Comparison of ENCODE assay signal across 9 mouse cellular contexts in genomic region chr8:89044511-89045217, GRCm38 (mm10). TPM values are rescaled to one million over a fixed set of nuclear protein-coding genes. Genes with fewer than 3 reads are reported as not detected.
DNase-seq lines count a peak whose midpoint lies in the region; ATAC-seq and TF ChIP-seq lines count a peak whose summit lies in the region.
"Had no signal": no experiment of that assay in that cellular context is flagged by ENCODE, and none has a peak within 500 bp of the region (broad histone marks: within the 10 kb centered on the region; RNA-seq: fewer than 3 reads in every experiment).

No protein-coding gene starts in this region.

- no peaks in the 10 kb centered on the region for H3K9me3 ChIP-seq in forebrain, embryonic 16.5 days (ENCODE audit: control insufficient read depth, low read length)
- H3K9me3 ChIP-seq in limb, embryonic 10.5 days (replicated peaks), result no peaks in the 10 kb centered on the region
- no peaks in the 10 kb centered on the region for H3K9me3 ChIP-seq in neural tube, embryonic 15.5 days (replicated peaks)

- peak overlapping the region; percentile 91 for H3K4me2 ChIP-seq in forebrain, embryonic 16.5 days (ENCODE audit: low read length)
- peak overlapping the region; percentile 90 for H3K4me2 ChIP-seq in neural tube, embryonic 15.5 days

- H3K36me3 ChIP-seq in forebrain, embryonic 16.5 days (ENCODE audit: control insufficient read depth, insufficient read depth), result no peaks in the 10 kb centered on the region
- H3K36me3 ChIP-seq in limb, embryonic 10.5 days, result no peaks in the 10 kb centered on the region
- H3K36me3 ChIP-seq in neural tube, embryonic 15.5 days, result no peaks in the 10 kb centered on the region

- 0 out of 2 replicates have a peak, but pooled peaks cover 11% of the 10 kb centered on the region for H3K27me3 ChIP-seq in forebrain, embryonic 16.5 days (replicated peaks; ENCODE audit: control insufficient read depth, insufficient read depth, low read length)
- peaks cover 61% of the 10 kb centered on the region for H3K27me3 ChIP-seq in limb, embryonic 10.5 days (ENCODE audit: low read depth, poor library complexity, severe bottlenecking)
- peaks cover 24% of the 10 kb centered on the region for H3K27me3 ChIP-seq in neural tube, embryonic 15.5 days (replicated peaks)

- peak overlapping the region; percentile 64 for H3K4me3 ChIP-seq in layer of hippocampus, adult 2 months
- peak overlapping the region; percentile 67 for H3K4me3 ChIP-seq in forebrain, embryonic 16.5 days (replicated peaks; ENCODE audit: low read length)
- H3K4me3 ChIP-seq in limb, embryonic 10.5 days, result peak overlapping the region; percentile 89
- H3K4me3 ChIP-seq in neural tube, embryonic 15.5 days (replicated peaks), result peak overlapping the region; percentile 54

- under 1% methylated on average over 31 of the region's 31 CpGs for WGBS in forebrain, embryonic 16.5 days
- WGBS in limb, embryonic 10.5 days, result under 1% methylated on average over 31 of the region's 31 CpGs
- under 1% methylated on average over 31 of the region's 31 CpGs for WGBS in neural tube, embryonic 15.5 days

- peaks cover 63% of the 10 kb centered on the region for H3K4me1 ChIP-seq in forebrain, embryonic 16.5 days (replicated peaks; ENCODE audit: control insufficient read depth, insufficient read depth, low read length)
- peaks cover 60% of the 10 kb centered on the region for H3K4me1 ChIP-seq in limb, embryonic 10.5 days
- peaks cover 58% of the 10 kb centered on the region for H3K4me1 ChIP-seq in neural tube, embryonic 15.5 days

- H3K27ac ChIP-seq in layer of hippocampus, adult 2 months, result peak overlapping the region; percentile 93
- H3K27ac ChIP-seq in forebrain, embryonic 16.5 days (ENCODE audit: low read length), result peak overlapping the region; percentile 93
- peak overlapping the region; percentile 98 for H3K27ac ChIP-seq in limb, embryonic 10.5 days
- H3K27ac ChIP-seq in neural tube, embryonic 15.5 days (replicated peaks), result peak overlapping the region; percentile 90

- peak overlapping the region; percentile 83 for H3K9ac ChIP-seq in forebrain, embryonic 16.5 days (replicated peaks; ENCODE audit: low read depth, low read length)
- H3K9ac ChIP-seq in neural tube, embryonic 15.5 days (replicated peaks), result peak overlapping the region; percentile 61

- no peak for TF ChIP-seq CTCF in layer of hippocampus, adult 2 months (conservative IDR thresholded peaks at IDR 0.05)

- intact Hi-C loops in left cerebral cortex, postnatal 10 days (cut with DNase I), result loop anchor here (5.0 to 10.0 kb wide), 3 partner anchors 263 to 743 kb away; no protein-coding TSS in a partner anchor

- DNase-seq in layer of hippocampus, adult 2 months (ENCODE audit: low spot score in 2 of 2), result no peak
- no peak for DNase-seq in layer of hippocampus, adult 9-11 months
- DNase-seq in limb, embryonic 10.5 days (ENCODE audit: low spot score), result peak; percentile 66
- no peak for DNase-seq in left cerebral cortex, postnatal 10 days (ENCODE audit: extremely low spot score in 1 of 2, low spot score in 2 of 2)
- DNase-seq in cerebellum, postnatal 36 days, result no peak
- DNase-seq in spleen, adult 12 weeks (ENCODE audit: low spot score), result no peak

- ATAC-seq in forebrain, embryonic 16.5 days, result no peak
- no peak for ATAC-seq in neural tube, embryonic 15.5 days (ENCODE audit: low FRiP score)

RNA-seq across cellular contexts. Expression of gene Sall1, which starts 0.7 kb away (rescaled TPM):
- 10 to 100 TPM; 12.9 to 13.7 TPM for total RNA-seq in layer of hippocampus, adult 2 months (2021)
- polyA plus RNA-seq in forebrain, embryonic 16.5 days (2015; fragmentation: Nextera tagmentation; extraction: Ambion mirVana), result 12.5 and 14.6 TPM in 2 replicates
- 12.8 and 18.3 TPM in 2 replicates for polyA plus RNA-seq in limb, embryonic 10.5 days (2016; fragmentation: Nextera tagmentation; extraction: Ambion mirVana)
- 11.6 and 11.7 TPM in 2 replicates for polyA plus RNA-seq in neural tube, embryonic 15.5 days (2015; fragmentation: Nextera tagmentation; extraction: Ambion mirVana)
- 10 to 100 TPM; 14.1 to 15.0 TPM for total RNA-seq in left cerebral cortex, postnatal 10 days (2021)
- total RNA-seq: MEL had no signal
